Mouse (Mus musculus) embryonic facial prominence, embryonic 10.5 days (tissue): ENCODE measurements at regions not wholly inside any gene's neighbourhood (a gene's known extent, or its start where the extent isn't known, plus 50 kb on each side); places are given as distances from the start of the nearest gene placed in this dataset.

ENCODE experiments used
- DNase-seq: peaks from one replicate; pipeline ENCODE4 v3.0.0-alpha.2; 2017; ENCODE audit warnings: low spot score
- H3K27ac ChIP-seq: fragments of 300-500 bp; sonication (generic); replicated peaks from 2 replicates; pipeline ENCODE4 v1.5.1; 2016; ENCODE audit warnings: mild to moderate bottlenecking
- H3K27me3 ChIP-seq: fragments of 300-500 bp; sonication (generic); replicated peaks from 2 replicates; pipeline ENCODE4 v1.6.1; 2016; ENCODE audit warnings: low read depth, mild to moderate bottlenecking; ENCODE audit not compliant: poor library complexity, severe bottlenecking
- H3K36me3 ChIP-seq: fragments of 300-500 bp; sonication (generic); replicated peaks from 2 replicates; pipeline ENCODE4 v1.6.1; 2016; ENCODE audit warnings: mild to moderate bottlenecking, moderate library complexity
- H3K4me1 ChIP-seq: fragments of 300-500 bp; sonication (generic); 2 replicates; pipeline ENCODE4 v1.6.1; 2016
- H3K4me3 ChIP-seq: fragments of 300-500 bp; sonication (generic); 2 replicates; pipeline ENCODE4 v1.5.1; 2016; ENCODE audit warnings: mild to moderate bottlenecking, moderate library complexity
- H3K9me3 ChIP-seq: fragments of 300-500 bp; sonication (generic); 2 replicates; pipeline ENCODE4 v1.6.1; 2016; ENCODE audit warnings: mild to moderate bottlenecking
- WGBS: fragments of 180-500 bp; shearing (Covaris S2); methylation state at CpG from one replicate; pipeline ENCODE4 v1.1.7; 2016; 5-methylcytosine and 5-hydroxymethylcytosine counted together

- no peak overlapping the region for H3K27ac ChIP-seq
- H3K4me3 ChIP-seq: no peak overlapping the region
- 0 out of 2 replicates have a peak, but pooled peaks cover 8% of the 10 kb centered on the region for H3K9me3 ChIP-seq
- no peaks in the 10 kb centered on the region; the same call in 1 of the 2 replicates for H3K27me3 ChIP-seq
- no peak for DNase-seq
- WGBS: 82% methylated on average over 5 of the region's 5 CpGs
- H3K36me3 ChIP-seq: no peaks in the 10 kb centered on the region
- peaks cover 18% of the 10 kb centered on the region for H3K4me1 ChIP-seq
These were observed 262.6 kb upstream of the N4bp1 start for GRCm38 (mm10) chr8:87147704-87148103.

GRCm38 (mm10) chr8:87137412-87137811, 252.4 kb upstream of the N4bp1 start:
- Histone ChIP-seq H3K36me3 (no peaks in the 10 kb centered on the region), H3K4me1 (no peaks in the 10 kb centered on the region), H3K27me3 (no peaks in the 10 kb centered on the region), H3K27ac (no peak overlapping the region), H3K9me3 (no peaks in the 10 kb centered on the region), H3K4me3 (no peak overlapping the region)
- DNase-seq: no peak
- 93% methylated on average over 4 of the region's 4 CpGs for WGBS

DNA sequence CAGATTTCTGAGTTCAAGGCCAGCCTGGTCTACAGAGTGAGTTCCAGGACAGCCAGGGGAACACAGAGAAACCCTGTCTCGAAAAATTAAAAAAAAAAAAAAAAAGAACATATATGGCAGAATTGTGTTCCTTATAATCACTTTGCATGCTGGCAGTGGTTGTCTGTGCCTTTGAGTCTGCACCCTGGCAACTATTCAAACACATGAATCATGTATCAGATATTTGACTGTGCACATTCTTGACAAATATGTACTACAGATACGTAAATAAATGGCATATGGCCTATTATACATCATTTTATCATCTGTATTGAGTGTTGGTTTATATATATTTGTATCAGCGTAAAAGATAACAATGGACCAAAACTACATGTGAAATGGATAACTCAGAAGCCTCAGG, 246.7 kb upstream of the N4bp1 start:
- Histone ChIP-seq H3K27me3 (no peaks in the 10 kb centered on the region), H3K4me1 (peaks cover 3% of the 10 kb centered on the region; the same call in 1 of the 2 replicates), H3K27ac (no peak overlapping the region), H3K36me3 (no peaks in the 10 kb centered on the region), H3K4me3 (no peak overlapping the region), H3K9me3 (no peaks in the 10 kb centered on the region; the same call in 1 of the 2 replicates)
- 82% methylated on average over 3 of the region's 3 CpGs for WGBS
- DNase-seq: no peak

DNA sequence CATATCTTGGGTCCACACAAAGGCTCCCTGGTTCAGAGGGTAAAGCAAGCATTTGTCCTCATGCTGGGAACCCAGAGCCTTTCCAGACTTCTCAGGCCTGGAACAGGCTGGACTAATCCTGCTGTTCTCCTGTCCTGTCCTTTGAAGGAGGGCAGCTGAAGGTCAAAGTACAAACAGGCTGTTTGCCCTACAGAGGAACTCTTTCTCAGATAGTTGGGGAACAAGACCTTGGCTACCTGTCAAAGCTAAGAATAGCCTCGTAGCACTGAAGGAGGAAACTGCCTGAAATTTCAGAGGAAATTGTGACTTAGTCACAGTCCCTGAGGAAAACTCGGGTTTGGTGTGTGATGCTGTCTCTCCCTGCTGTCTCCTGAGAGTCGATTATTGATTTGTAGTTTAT, 245.6 kb upstream of the N4bp1 start:
- Histone ChIP-seq H3K9me3 (no peaks in the 10 kb centered on the region; the same call in 1 of the 2 replicates), H3K27ac (no peak overlapping the region), H3K4me3 (no peak overlapping the region), H3K27me3 (no peaks in the 10 kb centered on the region), H3K36me3 (no peaks in the 10 kb centered on the region), H3K4me1 (peaks cover 3% of the 10 kb centered on the region; the same call in 1 of the 2 replicates)
- WGBS: 60% methylated on average over 3 of the region's 3 CpGs
- DNase-seq: no peak

DNA sequence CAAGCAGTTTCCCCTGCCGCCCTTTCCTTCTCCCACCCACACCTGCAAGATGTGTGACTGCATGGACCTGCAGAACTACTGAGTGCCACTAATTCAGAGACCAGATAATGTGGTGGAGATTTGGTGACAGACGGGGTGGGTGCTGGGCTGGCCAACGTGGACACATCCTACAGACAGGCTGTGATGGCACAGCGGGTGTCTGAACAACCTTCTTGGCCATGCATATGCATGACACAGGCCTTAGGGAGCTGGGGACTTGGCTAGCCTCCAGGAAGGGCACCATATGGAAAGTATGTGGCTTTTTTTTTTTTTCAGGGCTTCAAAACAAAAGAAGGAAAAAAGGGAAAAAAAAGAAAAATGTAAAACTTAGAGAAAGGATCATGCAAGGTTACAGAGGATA, 243.5 kb upstream of the N4bp1 start:
- no peaks in the 10 kb centered on the region for H3K27me3 ChIP-seq
- WGBS: 68% methylated on average over 4 of the region's 4 CpGs

GRCm38 (mm10) chr8:87116190-87116765, 231.2 kb upstream of the N4bp1 start:
- DNase-seq: no peak
- Histone ChIP-seq H3K27ac (no peak overlapping the region), H3K4me3 (no peak overlapping the region), H3K9me3 (no peaks in the 10 kb centered on the region), H3K27me3 (no peaks in the 10 kb centered on the region), H3K36me3 (no peaks in the 10 kb centered on the region), H3K4me1 (peaks cover 5% of the 10 kb centered on the region; the same call in 1 of the 2 replicates)
- WGBS: 89% methylated on average over 14 of the region's 14 CpGs

More for the DNA sequence above, 243.5 kb upstream of the N4bp1 start:
- Histone ChIP-seq H3K4me3 (no peak overlapping the region), H3K27ac (no peak overlapping the region), H3K36me3 (no peaks in the 10 kb centered on the region), H3K9me3 (no peaks in the 10 kb centered on the region; the same call in 1 of the 2 replicates), H3K4me1 (peaks cover 3% of the 10 kb centered on the region; the same call in 1 of the 2 replicates)
- no peak for DNase-seq

- H3K36me3 ChIP-seq: no peaks in the 10 kb centered on the region
- H3K27me3 ChIP-seq: no peaks in the 10 kb centered on the region
- WGBS: 89% methylated on average over 7 of the region's 7 CpGs
These were observed 227.3 kb upstream of the N4bp1 start for GRCm38 (mm10) chr8:87112355-87112754.

DNA sequence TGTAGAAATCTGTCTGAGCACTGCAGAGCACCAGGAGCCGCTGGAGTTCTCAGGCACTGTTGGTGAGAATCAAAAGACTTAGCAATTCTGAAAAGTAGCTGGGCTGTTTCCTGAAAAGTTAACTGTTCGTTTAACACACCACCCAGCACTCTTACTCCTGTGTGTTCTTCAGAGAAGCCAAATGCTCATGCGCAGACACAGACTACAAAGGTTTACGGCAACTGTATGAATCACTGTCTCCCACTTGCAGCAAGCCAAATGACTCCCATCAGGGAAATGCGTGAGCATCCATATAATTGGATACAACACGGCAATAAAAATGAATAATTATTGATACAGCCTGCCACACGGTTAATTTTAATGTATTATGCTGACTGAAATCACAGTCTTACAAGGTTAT, 220.0 kb upstream of the N4bp1 start:
- Histone ChIP-seq H3K36me3 (no peaks in the 10 kb centered on the region), H3K27ac (no peak overlapping the region), H3K9me3 (no peaks in the 10 kb centered on the region), H3K4me1 (no peaks in the 10 kb centered on the region), H3K4me3 (no peak overlapping the region), H3K27me3 (no peaks in the 10 kb centered on the region)
- WGBS: 78% methylated on average over 7 of the region's 7 CpGs
- DNase-seq: no peak

More at GRCm38 (mm10) chr8:87112355-87112754, 227.3 kb upstream of the N4bp1 start:
- H3K4me3 ChIP-seq: no peak overlapping the region
- H3K4me1 ChIP-seq: no peaks in the 10 kb centered on the region
- H3K27ac ChIP-seq: no peak overlapping the region
- no peak for DNase-seq
- H3K9me3 ChIP-seq: no peaks in the 10 kb centered on the region

GRCm38 (mm10) chr8:87095211-87095610, 210.2 kb upstream of the N4bp1 start:
- H3K27me3 ChIP-seq: no peaks in the 10 kb centered on the region
- no peaks in the 10 kb centered on the region for H3K9me3 ChIP-seq
- H3K4me3 ChIP-seq: no peak overlapping the region
- DNase-seq: peak; percentile 10
- no peak overlapping the region for H3K27ac ChIP-seq
- WGBS: 59% methylated on average over 2 of the region's 2 CpGs
- H3K4me1 ChIP-seq: peaks cover 9% of the 10 kb centered on the region
- H3K36me3 ChIP-seq: no peaks in the 10 kb centered on the region

GRCm38 (mm10) chr8:87094685-87095084, 209.6 kb upstream of the N4bp1 start:
- Histone ChIP-seq H3K27me3 (no peaks in the 10 kb centered on the region), H3K27ac (no peak overlapping the region), H3K4me1 (peaks cover 9% of the 10 kb centered on the region), H3K4me3 (no peak overlapping the region), H3K36me3 (no peaks in the 10 kb centered on the region), H3K9me3 (no peaks in the 10 kb centered on the region)
- DNase-seq: no peak
- WGBS: 82% methylated on average over 4 of the region's 4 CpGs

DNA sequence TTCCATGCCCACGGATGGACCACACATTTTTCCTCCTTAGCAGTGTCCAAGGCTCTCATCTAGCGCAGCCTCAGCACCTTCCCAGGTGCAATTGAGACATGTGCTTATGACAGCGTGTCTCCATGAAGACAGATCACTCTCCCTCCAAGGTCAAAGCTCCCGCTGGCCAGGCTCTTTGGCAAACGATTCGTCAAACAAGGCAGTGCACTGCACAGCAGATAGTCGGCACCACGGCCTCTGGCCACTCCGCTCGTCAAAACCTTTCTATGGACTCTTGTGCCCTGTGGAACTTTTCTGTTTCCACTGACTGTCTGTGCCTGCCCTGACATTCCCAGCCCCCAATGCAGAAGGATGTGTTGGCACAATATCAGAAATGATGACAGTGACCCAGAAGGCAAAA, 208.7 kb upstream of the N4bp1 start:
- Histone ChIP-seq H3K27ac (no peak overlapping the region), H3K4me3 (no peak overlapping the region), H3K4me1 (peaks cover 9% of the 10 kb centered on the region), H3K36me3 (no peaks in the 10 kb centered on the region), H3K9me3 (no peaks in the 10 kb centered on the region), H3K27me3 (no peaks in the 10 kb centered on the region)
- DNase-seq: no peak
- 86% methylated on average over 10 of the region's 10 CpGs for WGBS

- DNase-seq: no peak
- peaks cover 9% of the 10 kb centered on the region for H3K4me1 ChIP-seq
- H3K4me3 ChIP-seq: no peak overlapping the region
- no peaks in the 10 kb centered on the region for H3K36me3 ChIP-seq
- 87% methylated on average over 5 of the region's 5 CpGs for WGBS
- H3K27ac ChIP-seq: no peak overlapping the region
- H3K9me3 ChIP-seq: no peaks in the 10 kb centered on the region
- no peaks in the 10 kb centered on the region for H3K27me3 ChIP-seq
These were observed 208.0 kb upstream of the N4bp1 start for GRCm38 (mm10) chr8:87093081-87093480.

GRCm38 (mm10) chr8:87087451-87088095, 202.5 kb upstream of the N4bp1 start:
- Histone ChIP-seq H3K36me3 (no peaks in the 10 kb centered on the region), H3K4me3 (no peak overlapping the region), H3K27ac (no peak overlapping the region), H3K9me3 (no peaks in the 10 kb centered on the region), H3K4me1 (no peaks in the 10 kb centered on the region), H3K27me3 (no peaks in the 10 kb centered on the region)
- peak; percentile 81 for DNase-seq
- 49% methylated on average over 9 of the region's 9 CpGs for WGBS
